Mouse (Mus musculus) WW6 (cell line): ENCODE data around the gene Akr1e1.
A peak's percentile ranks its signal among the peaks of the same experiment; 100 is the strongest.
"Not testable (repeated sequence)": the region's sequence is repeated elsewhere in the genome, so short reads cannot be mapped to it uniquely, and the experiment has no call there.

Experiments
- DNase-seq: peaks from one replicate; pipeline ENCODE4 v3.0.0-alpha.2; 2013; ENCODE audit warnings: low read depth, low spot score

The Akr1e1 gene

GRCm38 (mm10) chr13:4608961-4609409 lies at the start of gene Akr1e1:
Gene Akr1e1, minus strand, starts transcription at chr13:4609174.
- DNase-seq, result peak; percentile 66

GRCm38 (mm10) chr13:4658346-4658745 lies 49.4 kb upstream of the Akr1e1 start:
- DNase-seq, result no peak

DNA sequence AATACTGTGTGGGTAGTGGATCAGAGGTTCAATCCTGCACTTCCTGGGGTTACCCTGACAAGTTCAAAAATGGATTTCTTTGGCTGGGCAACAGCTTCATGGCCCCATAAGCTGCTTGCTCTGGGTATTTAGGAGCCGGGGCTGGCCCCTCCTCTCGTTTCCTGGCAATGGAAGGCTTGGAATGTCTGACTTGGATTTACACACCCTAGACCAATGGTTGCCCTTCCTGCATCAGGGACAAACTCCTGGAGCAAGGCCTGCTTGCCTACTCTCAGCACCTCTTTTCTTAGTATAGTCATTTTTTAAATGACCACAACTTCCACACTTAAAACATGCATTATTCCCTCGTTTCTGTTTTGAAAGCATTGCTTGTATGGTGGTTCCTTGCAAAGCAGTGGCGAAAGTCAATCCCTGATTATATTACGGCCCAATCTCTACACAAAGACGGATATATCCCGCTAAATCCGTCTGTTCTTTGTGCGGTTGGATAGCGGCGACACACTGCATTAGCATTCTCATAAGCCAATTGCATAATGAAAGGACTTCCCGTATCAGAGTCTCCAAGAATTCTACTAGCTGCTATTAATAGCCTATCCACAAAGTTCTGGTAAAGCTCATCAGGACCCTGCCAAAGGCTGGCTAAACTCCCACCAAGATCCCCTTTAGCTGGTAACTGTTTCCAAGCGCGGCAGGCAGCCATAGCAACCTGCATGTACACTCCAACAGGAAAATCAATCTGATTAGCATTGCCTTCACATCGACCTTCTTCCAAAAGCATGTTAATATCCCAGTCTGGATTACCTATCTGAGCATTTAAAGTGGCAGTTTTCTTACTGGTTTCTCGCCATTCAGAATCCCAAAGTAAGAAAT lies 47.5 kb upstream of the Akr1e1 start:
- DNase-seq, result no peak

DNA sequence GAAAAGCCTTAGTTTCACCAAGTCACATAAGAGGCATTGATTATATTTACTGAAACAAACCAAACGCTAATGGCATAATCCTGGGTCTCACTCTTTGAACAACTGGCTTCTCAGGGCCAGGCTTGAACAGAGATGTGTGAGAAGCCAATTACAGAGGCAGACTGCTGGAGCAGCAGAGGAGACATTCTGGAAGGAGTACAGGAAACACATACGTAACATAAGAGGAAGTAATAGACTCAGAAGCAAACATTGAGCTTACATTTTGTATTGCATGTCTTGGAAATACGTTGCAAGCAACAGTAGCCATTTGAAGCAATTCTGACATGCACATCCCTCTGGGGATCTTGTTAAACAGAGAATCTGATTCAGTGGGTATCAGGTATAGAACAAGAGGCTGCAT lies 41.2 kb upstream of the Akr1e1 start:
- DNase-seq, result no peak

DNA sequence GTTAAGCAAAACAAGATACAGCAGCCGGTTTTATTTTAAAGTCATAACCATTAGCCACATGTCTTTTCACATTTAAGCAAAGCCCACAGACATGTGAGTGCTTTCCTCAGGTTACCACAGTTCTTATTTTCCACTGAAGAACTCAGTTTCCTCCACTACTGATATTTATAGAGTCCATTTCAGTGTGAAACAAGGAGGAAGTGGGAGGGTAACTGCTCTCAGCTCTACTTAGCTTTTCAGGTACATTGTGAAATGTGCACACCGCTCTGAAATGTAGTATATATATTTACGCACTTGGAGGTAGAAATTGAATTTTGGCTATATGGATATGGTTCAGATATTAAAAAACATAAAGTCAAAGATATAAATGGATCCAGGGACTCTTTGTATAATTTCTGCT lies 36.3 kb upstream of the Akr1e1 start:
- no peak for DNase-seq

GRCm38 (mm10) chr13:4610902-4611301 lies 1.9 kb upstream of the Akr1e1 start:
- no peak for DNase-seq

- no peak for DNase-seq
Measured at GRCm38 (mm10) chr13:4608530-4608929, 444 bp downstream of the Akr1e1 start.

DNA sequence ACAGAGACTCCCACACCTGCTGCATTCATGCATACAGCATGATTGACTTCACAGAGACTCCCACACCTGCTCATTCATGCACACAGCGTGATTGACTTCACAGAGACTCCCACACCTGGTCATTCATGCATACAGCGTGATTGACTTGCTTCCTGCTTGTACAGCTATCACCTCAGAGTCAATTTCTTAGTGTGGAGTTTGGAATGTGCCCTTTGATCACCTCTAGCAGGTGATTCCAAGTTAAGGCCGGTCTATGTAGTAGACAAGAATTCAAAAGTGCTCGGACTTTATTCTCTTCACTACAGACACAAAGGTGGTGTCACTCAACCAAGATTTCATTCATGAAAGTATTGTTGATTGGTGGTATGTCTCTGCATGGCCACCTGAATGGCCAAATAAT lies 2.2 kb downstream of the Akr1e1 start:
- no peak for DNase-seq

GRCm38 (mm10) chr13:4603431-4603830 lies 5.5 kb downstream of the Akr1e1 start:
- DNase-seq, result not testable (repeated sequence)

- DNase-seq, result no peak
Measured at GRCm38 (mm10) chr13:4576921-4577320, 32.1 kb downstream of the Akr1e1 start.

- DNase-seq, result no peak
Measured at GRCm38 (mm10) chr13:4573871-4574270, 35.1 kb downstream of the Akr1e1 start, which contains the start of gene Akr1c21. Gene Akr1c21, plus strand, starts transcription at chr13:4574075.

GRCm38 (mm10) chr13:4565996-4566395 lies 43.0 kb downstream of the Akr1e1 start:
- DNase-seq, result no peak

GRCm38 (mm10) chr13:4560500-4560899 lies 48.5 kb downstream of the Akr1e1 start:
- DNase-seq, result no peak

DNA sequence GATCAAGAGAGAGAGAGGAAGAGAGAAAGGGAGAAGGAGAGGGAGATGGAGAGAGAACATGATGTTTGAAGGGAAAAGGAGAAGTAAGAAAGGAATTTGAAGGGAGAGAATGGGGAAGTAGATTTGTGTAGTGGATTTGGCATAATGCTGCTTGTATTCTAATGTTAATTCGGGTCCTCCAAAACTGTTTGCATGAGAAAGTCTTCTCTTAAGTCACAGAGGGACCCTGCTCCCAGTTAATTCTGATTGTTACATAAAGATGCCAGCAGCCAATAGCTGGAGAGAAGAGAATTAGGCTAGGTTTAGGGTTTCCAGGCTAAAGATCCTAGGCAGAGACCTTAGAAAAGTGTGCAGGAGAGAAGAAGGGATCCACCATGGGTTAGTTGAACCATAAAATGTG lies 49.8 kb downstream of the Akr1e1 start:
- no peak for DNase-seq
